Mouse (Mus musculus): ENCODE results near the gene Oxt. TPM values are rescaled to one million over a fixed set of nuclear protein-coding genes. Genes with fewer than 3 reads are reported as not detected.

Oxt gene
- not detected in 2 replicates for polyA plus RNA-seq (2015; fragmentation: Nextera tagmentation; extraction: Ambion mirVana)

DNA sequence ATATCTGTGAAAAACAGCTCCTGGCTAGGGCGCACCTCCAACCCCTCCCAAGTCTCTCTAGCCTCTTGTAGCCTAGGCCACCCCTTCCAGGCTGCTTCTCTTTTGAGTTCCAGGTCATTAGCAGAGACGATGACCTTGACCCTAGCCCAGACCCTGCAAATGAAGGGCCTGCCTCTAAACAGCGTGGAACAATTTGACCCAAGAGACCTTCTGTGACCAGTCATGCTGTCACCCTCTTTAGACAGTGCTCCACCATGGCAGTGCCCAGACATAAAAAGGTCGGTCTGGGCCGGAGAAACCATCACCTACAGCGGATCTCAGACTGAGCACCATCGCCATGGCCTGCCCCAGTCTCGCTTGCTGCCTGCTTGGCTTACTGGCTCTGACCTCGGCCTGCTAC is at the start of gene Oxt:
Oxt (plus strand) TSS at position 301 of the 400 bp plus-strand sequence.
- no peak for ATAC-seq (ENCODE audit: low FRiP score, low read depth)
- H3K27ac ChIP-seq = no peak within 1 kb of the TSS
- peak within 1 kb of the TSS; percentile 42 for H3K4me3 ChIP-seq
- H3K9ac ChIP-seq = peak within 1 kb of the TSS; percentile 54
- H3K4me1 ChIP-seq = peaks cover 23% of the 10 kb centered on the region
- H3K27me3 ChIP-seq = peaks cover 75% of the 10 kb centered on the region
- no peaks in the 10 kb centered on the region for H3K9me3 ChIP-seq
- H3K4me2 ChIP-seq (replicated peaks) = peak within 1 kb of the TSS; percentile 63
- WGBS = 45% methylated on average over 9 of the region's 9 CpGs
- no peaks in the 10 kb centered on the region for H3K36me3 ChIP-seq

DNA sequence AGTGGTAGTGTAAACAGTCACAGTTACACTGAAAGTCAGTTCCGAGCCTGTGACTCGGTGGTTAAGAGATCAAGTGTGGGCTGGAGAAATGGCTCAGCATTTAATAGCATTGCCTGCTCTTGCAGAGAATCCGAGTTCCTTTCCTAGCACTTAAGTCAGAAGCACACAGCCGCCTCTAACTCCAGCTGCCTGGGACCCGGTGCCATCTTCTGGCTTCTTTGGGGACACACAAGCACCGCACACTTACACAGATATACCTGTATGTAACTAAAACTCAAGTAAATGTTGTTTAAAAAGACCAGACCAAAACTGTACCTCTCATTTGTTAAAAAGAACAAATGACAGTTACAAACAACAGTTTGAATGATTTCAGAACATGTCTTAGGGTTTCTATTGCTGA is 47.5 kb upstream of the Oxt start:
- H3K27ac ChIP-seq = no peak overlapping the region
- ATAC-seq (ENCODE audit: low FRiP score, low read depth) = no peak
- H3K4me2 ChIP-seq (replicated peaks) = no peak overlapping the region
- H3K9ac ChIP-seq = no peak overlapping the region
- H3K36me3 ChIP-seq = peaks cover 80% of the 10 kb centered on the region
- 87% methylated on average over 6 of the region's 6 CpGs for WGBS
- H3K27me3 ChIP-seq = no peaks in the 10 kb centered on the region
- H3K9me3 ChIP-seq = no peaks in the 10 kb centered on the region
- no peak overlapping the region for H3K4me3 ChIP-seq
- H3K4me1 ChIP-seq = no peaks in the 10 kb centered on the region

DNA sequence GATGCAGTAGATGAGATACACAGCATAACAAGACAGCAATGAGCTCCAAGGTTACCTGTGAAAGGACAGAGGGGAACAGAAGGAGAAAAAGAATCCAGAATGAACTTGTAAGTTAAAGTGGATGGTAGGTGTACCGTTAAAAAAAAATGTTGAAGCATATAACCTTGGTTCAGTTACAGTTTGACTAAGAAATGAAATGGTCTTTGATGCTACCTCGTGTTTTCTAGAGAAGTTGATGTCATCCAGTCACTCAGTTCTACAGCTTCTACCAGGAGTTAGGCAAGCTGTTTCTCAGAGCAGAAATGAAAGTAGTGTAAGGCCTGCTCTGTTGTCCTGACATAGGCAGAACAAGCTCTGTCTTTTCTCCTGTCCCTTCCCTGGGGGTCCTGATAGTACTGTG is 46.7 kb upstream of the Oxt start:
- Histone ChIP-seq H3K27ac (no peak overlapping the region), H3K9me3 (no peaks in the 10 kb centered on the region), H3K9ac (no peak overlapping the region), H3K4me1 (no peaks in the 10 kb centered on the region), H3K4me2 (replicated peaks) (no peak overlapping the region), H3K27me3 (no peaks in the 10 kb centered on the region), H3K4me3 (no peak overlapping the region), H3K36me3 (peaks cover 79% of the 10 kb centered on the region)
- no peak for ATAC-seq (ENCODE audit: low FRiP score, low read depth)
- WGBS = 96% methylated on average over 2 of the region's 2 CpGs

GRCm38 (mm10) chr2:130529925-130530324 is 46.0 kb upstream of the Oxt start:
- WGBS = 91% methylated on average over 7 of the region's 7 CpGs

GRCm38 (mm10) chr2:130532201-130532600 is 43.8 kb upstream of the Oxt start:
- no peak for ATAC-seq (ENCODE audit: low FRiP score, low read depth)
- H3K27me3 ChIP-seq = no peaks in the 10 kb centered on the region
- peaks cover 80% of the 10 kb centered on the region for H3K36me3 ChIP-seq
- H3K4me3 ChIP-seq = no peak overlapping the region
- H3K4me1 ChIP-seq = no peaks in the 10 kb centered on the region
- H3K9me3 ChIP-seq = no peaks in the 10 kb centered on the region
- H3K4me2 ChIP-seq (replicated peaks) = no peak overlapping the region
- no peak overlapping the region for H3K27ac ChIP-seq
- no peak overlapping the region for H3K9ac ChIP-seq
- WGBS = 81% methylated on average over 2 of the region's 2 CpGs

More at GRCm38 (mm10) chr2:130529925-130530324, 46.0 kb upstream of the Oxt start:
- Histone ChIP-seq H3K36me3 (peaks cover 79% of the 10 kb centered on the region), H3K9me3 (no peaks in the 10 kb centered on the region), H3K4me1 (no peaks in the 10 kb centered on the region), H3K27me3 (no peaks in the 10 kb centered on the region), H3K9ac (no peak overlapping the region), H3K4me3 (no peak overlapping the region), H3K27ac (no peak overlapping the region), H3K4me2 (replicated peaks) (no peak overlapping the region)
- no peak for ATAC-seq (ENCODE audit: low FRiP score, low read depth)

DNA sequence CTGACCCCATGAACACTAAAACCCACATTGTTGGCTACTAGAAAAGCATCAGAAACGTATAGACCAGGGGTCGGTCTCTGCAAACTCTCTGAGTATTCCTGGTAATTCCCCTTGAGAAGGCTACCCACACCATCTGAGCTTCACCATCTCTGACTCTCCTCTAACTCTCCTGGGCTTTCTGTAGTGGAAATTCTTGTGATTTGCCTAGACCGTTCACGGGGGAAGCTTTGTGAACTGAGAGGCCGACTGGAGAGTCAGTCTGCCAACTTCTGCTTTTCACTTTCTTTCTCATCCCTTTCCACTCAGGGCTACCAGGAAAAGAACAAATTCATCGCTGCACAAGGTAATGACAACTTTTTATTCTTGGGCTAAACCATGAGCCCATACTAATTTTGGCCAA is 41.0 kb upstream of the Oxt start:
- H3K9ac ChIP-seq = no peak overlapping the region
- H3K4me2 ChIP-seq (replicated peaks) = no peak overlapping the region
- ATAC-seq (ENCODE audit: low FRiP score, low read depth) = no peak
- WGBS = 94% methylated on average over 6 of the region's 6 CpGs
- H3K36me3 ChIP-seq = peaks cover 89% of the 10 kb centered on the region
- H3K27ac ChIP-seq = no peak overlapping the region
- H3K27me3 ChIP-seq = no peaks in the 10 kb centered on the region
- H3K4me1 ChIP-seq = no peaks in the 10 kb centered on the region
- no peaks in the 10 kb centered on the region for H3K9me3 ChIP-seq
- no peak overlapping the region for H3K4me3 ChIP-seq

DNA sequence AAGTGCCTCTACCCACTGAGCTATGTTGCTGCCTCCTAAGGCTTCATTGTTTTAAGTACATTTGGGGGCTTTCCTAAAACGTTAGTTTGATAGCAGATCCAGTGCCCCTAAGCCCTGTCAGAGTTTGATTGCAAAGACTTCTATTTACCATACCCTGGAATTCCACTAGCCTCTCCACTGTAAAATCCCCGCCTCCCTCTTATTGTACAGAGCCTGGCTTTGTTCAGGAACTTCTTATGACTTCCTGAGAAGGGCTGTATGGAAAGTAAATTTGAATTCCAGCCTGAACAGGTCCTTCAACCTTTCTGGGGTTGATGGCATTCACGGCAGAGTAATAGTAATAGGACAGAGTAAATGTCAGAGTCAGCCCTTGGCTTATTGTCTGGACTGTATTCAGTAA is 39.1 kb upstream of the Oxt start:
- WGBS = 82% methylated on average over 3 of the region's 3 CpGs
- no peaks in the 10 kb centered on the region for H3K4me1 ChIP-seq
- H3K4me3 ChIP-seq = no peak overlapping the region
- no peaks in the 10 kb centered on the region for H3K9me3 ChIP-seq
- no peak overlapping the region for H3K9ac ChIP-seq
- no peaks in the 10 kb centered on the region for H3K27me3 ChIP-seq
- peaks cover 92% of the 10 kb centered on the region for H3K36me3 ChIP-seq
- no peak for ATAC-seq (ENCODE audit: low FRiP score, low read depth)
- no peak overlapping the region for H3K4me2 ChIP-seq (replicated peaks)
- H3K27ac ChIP-seq = no peak overlapping the region

DNA sequence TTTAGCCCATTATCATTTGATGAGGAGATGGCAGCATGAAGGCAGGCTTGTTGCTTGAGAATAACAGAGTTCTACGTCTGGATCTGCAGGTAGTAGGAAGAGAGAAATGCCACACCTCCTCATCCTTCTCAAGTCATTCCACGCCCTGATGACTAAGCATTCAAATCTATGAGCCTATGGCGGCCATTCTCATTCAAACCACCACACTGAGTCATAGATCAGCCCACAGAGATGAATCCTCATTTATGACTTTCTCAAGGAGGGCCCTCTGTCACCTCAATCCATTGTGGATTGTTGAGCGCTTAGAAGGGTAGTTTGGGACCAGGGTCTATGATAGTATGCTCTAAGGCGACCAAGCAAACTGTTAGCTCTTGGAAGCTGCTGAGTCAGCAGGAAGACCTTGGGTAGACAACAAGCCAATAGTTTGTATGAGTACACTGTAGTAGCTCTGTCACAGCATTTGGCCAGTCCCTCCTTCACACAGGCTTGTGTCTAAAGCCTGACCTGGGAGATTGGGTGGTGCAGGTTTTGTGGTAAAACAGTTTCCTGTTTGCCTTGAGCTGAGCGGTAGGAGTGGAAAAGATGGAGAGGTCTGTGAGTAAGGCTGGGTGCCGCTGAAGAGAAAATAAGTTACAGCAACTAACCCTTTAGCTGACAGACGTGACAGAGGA is 37.0 kb upstream of the Oxt start:
- Histone ChIP-seq H3K27ac (no peak overlapping the region), H3K9ac (no peak overlapping the region), H3K27me3 (no peaks in the 10 kb centered on the region), H3K4me1 (no peaks in the 10 kb centered on the region), H3K9me3 (no peaks in the 10 kb centered on the region), H3K36me3 (peaks cover 95% of the 10 kb centered on the region), H3K4me2 (replicated peaks) (no peak overlapping the region), H3K4me3 (no peak overlapping the region)
- 85% methylated on average over 8 of the region's 8 CpGs for WGBS
- no peak for ATAC-seq (ENCODE audit: low FRiP score, low read depth)

- Histone ChIP-seq H3K4me1 (no peaks in the 10 kb centered on the region), H3K9me3 (no peaks in the 10 kb centered on the region), H3K4me3 (no peak overlapping the region), H3K9ac (no peak overlapping the region), H3K27ac (no peak overlapping the region; the same call in 1 of the 2 replicates), H3K36me3 (peaks cover 95% of the 10 kb centered on the region), H3K4me2 (replicated peaks) (no peak overlapping the region), H3K27me3 (no peaks in the 10 kb centered on the region)
- ATAC-seq (ENCODE audit: low FRiP score, low read depth) = no peak
- 90% methylated on average over 9 of the region's 9 CpGs for WGBS
Measured at GRCm38 (mm10) chr2:130540266-130540665, 35.7 kb upstream of the Oxt start.

GRCm38 (mm10) chr2:130546957-130547356 is 29.0 kb upstream of the Oxt start:
- H3K9me3 ChIP-seq = no peaks in the 10 kb centered on the region
- H3K27me3 ChIP-seq = no peaks in the 10 kb centered on the region
- peaks cover 99% of the 10 kb centered on the region for H3K36me3 ChIP-seq
- no peak for ATAC-seq (ENCODE audit: low FRiP score, low read depth)
- H3K27ac ChIP-seq = no peak overlapping the region
- H3K4me1 ChIP-seq = no peaks in the 10 kb centered on the region
- H3K9ac ChIP-seq = no peak overlapping the region
- WGBS = 94% methylated on average over 8 of the region's 8 CpGs
- H3K4me2 ChIP-seq (replicated peaks) = no peak overlapping the region
- H3K4me3 ChIP-seq = no peak overlapping the region

DNA sequence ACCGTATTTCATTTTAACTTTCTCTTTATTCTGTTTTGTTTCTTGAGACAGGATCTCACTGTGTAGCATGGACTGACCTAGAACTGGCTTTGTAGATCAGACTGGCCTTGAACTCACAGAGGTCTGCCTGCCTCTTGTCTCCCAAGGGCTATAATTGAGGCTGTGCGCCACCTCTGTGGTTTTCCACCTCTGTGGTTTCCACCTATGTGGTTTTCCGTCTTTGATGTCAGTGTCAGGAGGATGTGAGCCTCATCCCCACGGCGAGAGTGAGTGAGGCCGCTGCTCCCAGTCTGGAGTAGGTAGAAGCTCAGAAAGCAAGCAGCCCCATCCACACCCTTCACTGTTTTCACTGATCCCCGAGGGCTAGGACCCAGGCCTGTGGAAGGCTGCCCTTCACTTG is 21.1 kb upstream of the Oxt start:
- no peaks in the 10 kb centered on the region for H3K4me1 ChIP-seq
- H3K4me3 ChIP-seq = no peak overlapping the region
- no peak overlapping the region for H3K27ac ChIP-seq
- no peak for ATAC-seq (ENCODE audit: low FRiP score, low read depth)
- H3K9me3 ChIP-seq = no peaks in the 10 kb centered on the region
- H3K9ac ChIP-seq = no peak overlapping the region
- no peak overlapping the region for H3K4me2 ChIP-seq (replicated peaks)
- H3K36me3 ChIP-seq = peaks cover 85% of the 10 kb centered on the region
- WGBS = 85% methylated on average over 7 of the region's 7 CpGs
- H3K27me3 ChIP-seq = no peaks in the 10 kb centered on the region

GRCm38 (mm10) chr2:130556292-130556691 is 19.7 kb upstream of the Oxt start:
- no peak for ATAC-seq (ENCODE audit: low FRiP score, low read depth)
- 77% methylated on average over 1 of the region's 1 CpGs for WGBS
- Histone ChIP-seq H3K4me2 (replicated peaks) (no peak overlapping the region), H3K9me3 (no peaks in the 10 kb centered on the region), H3K4me3 (no peak overlapping the region), H3K36me3 (peaks cover 71% of the 10 kb centered on the region), H3K27me3 (no peaks in the 10 kb centered on the region), H3K4me1 (no peaks in the 10 kb centered on the region), H3K9ac (no peak overlapping the region), H3K27ac (no peak overlapping the region)

DNA sequence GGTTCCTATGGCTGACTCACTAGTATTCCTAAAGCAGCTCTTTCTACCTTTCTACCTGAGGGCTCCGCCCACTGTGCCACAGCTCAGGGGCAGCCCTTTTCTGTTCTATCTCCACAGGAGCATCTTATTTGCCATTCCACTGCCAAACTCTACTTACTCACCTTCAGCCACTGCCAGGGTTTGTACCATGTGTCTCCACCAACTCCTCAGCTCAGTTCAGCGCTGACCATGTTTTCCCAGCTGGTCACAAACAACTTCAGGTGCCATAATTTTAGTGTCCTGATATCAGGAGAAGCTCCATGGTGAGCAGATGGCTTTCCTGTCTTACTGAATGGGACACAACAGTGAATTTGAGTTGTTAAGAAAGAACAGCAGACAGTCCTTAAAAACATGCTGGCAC is 18.5 kb upstream of the Oxt start:
- no peaks in the 10 kb centered on the region for H3K4me1 ChIP-seq
- H3K27ac ChIP-seq = no peak overlapping the region
- no peak for ATAC-seq (ENCODE audit: low FRiP score, low read depth)
- WGBS = 98% methylated on average over 2 of the region's 2 CpGs
- no peaks in the 10 kb centered on the region for H3K9me3 ChIP-seq
- H3K4me3 ChIP-seq = no peak overlapping the region
- H3K27me3 ChIP-seq = no peaks in the 10 kb centered on the region
- no peak overlapping the region for H3K4me2 ChIP-seq (replicated peaks)
- H3K36me3 ChIP-seq = peaks cover 59% of the 10 kb centered on the region
- no peak overlapping the region for H3K9ac ChIP-seq

Measured in limb, embryonic 13.5 days (tissue).